Mouse (Mus musculus): ENCODE data around the gene Gm11634.
"Not testable (repeated sequence)": the region's sequence is repeated elsewhere in the genome, so short reads cannot be mapped to it uniquely, and the experiment has no call there.

GRCm38 (mm10) chr11:101647093-101647492 lies 48.0 kb upstream of the Gm11634 start:
- TF ChIP-seq CTCF (IDR thresholded peaks at IDR 0.05; ENCODE audit: low read depth), result 0 out of 2 replicates have a peak, but pooled peaks have one; percentile 2
- TF ChIP-seq EP300 (optimal IDR thresholded peaks at IDR 0.05), result not testable (repeated sequence)

Data from stomach, postnatal 0 days (tissue).